Mouse (Mus musculus) heart, postnatal 0 days (tissue): ENCODE measurements around the gene Fstl4. TPM values are rescaled to one million over a fixed set of nuclear protein-coding genes. Genes with fewer than 3 reads are reported as not detected.

Experiments used
- ATAC-seq: fragments of 200-750 bp; cut with Nextera tagmentation; 2 replicates; pipeline ENCODE4 v1.8.0; 2017; ENCODE audit warnings: low read depth, moderate number of reproducible peaks, moderate library complexity; ENCODE audit not compliant: insufficient read depth
- DNase-seq: peaks from one replicate; pipeline ENCODE4 v3.0.0-alpha.2; 2016; ENCODE audit warnings: low spot score
- H3K27ac ChIP-seq: fragments of 300-500 bp; sonication (generic); 2 replicates; pipeline ENCODE4 v1.5.1; 2014; ENCODE audit warnings: low read depth, mild to moderate bottlenecking
- H3K27me3 ChIP-seq: fragments of 300-500 bp; sonication (generic); 2 replicates; pipeline ENCODE4 v1.6.1; 2014; ENCODE audit warnings: low read length, mixed read lengths; ENCODE audit not compliant: control insufficient read depth, insufficient read depth
- H3K36me3 ChIP-seq: fragments of 300-500 bp; sonication (generic); replicated peaks from 2 replicates; pipeline ENCODE4 v1.6.1; 2014; ENCODE audit warnings: low read length, mixed read lengths; ENCODE audit not compliant: control insufficient read depth, insufficient read depth
- H3K4me1 ChIP-seq: fragments of 300-500 bp; sonication (generic); 2 replicates; pipeline ENCODE4 v1.6.1; 2014; ENCODE audit warnings: antibody characterized with exemption; ENCODE audit not compliant: control insufficient read depth, insufficient read depth
- H3K4me2 ChIP-seq: fragments of 300-500 bp; sonication (generic); 2 replicates; pipeline ENCODE4 v1.6.1; 2014; ENCODE audit warnings: low read depth, mild to moderate bottlenecking, low read length, moderate library complexity
- H3K4me3 ChIP-seq: fragments of 300-500 bp; sonication (generic); 2 replicates; pipeline ENCODE4 v1.5.1; 2014; ENCODE audit warnings: low read depth, low read length
- H3K9ac ChIP-seq: fragments of 300-500 bp; sonication (generic); replicated peaks from 2 replicates; pipeline ENCODE4 v1.6.1; 2014; ENCODE audit warnings: low read depth, low read length, mixed read lengths
- H3K9me3 ChIP-seq: fragments of 300-500 bp; sonication (generic); replicated peaks from 2 replicates; pipeline ENCODE4 v1.6.1; 2016; ENCODE audit warnings: low read length; ENCODE audit not compliant: control insufficient read depth
- CTCF ChIP-seq: IDR thresholded peaks from 2 replicates; pipeline ENCODE4 v1.5.1; 2016; ENCODE audit warnings: antibody characterized with exemption, control low read depth, low read depth
- EP300 ChIP-seq: IDR thresholded peaks from 2 replicates; pipeline ENCODE4 v1.6.1; 2016; ENCODE audit warnings: antibody characterized with exemption, low read depth
- WGBS: fragments of 180-500 bp; shearing (Covaris S2); extraction: QIAGEN DNeasy Blood & Tissue Kit; methylation state at CpG from one replicate; pipeline ENCODE4 v1.1.7; 2014; 5-methylcytosine and 5-hydroxymethylcytosine counted together
- polyA plus RNA-seq: library from polyadenylated mRNA; unstranded; fragments of >200 nt; fragmentation: Nextera tagmentation; extraction: Ambion mirVana; gene quantifications from 2 replicates; pipeline ENCODE4 v1.2.1, GENCODE M21; 2015
- total RNA-seq: library from RNA; depleted of rRNA; stranded (reverse); fragments of >200 nt; gene quantifications from 2 replicates; pipeline ENCODE4 v1.2.3, GENCODE M21; 2014; ENCODE audit warnings: low replicate concordance

The Fstl4 gene
- total and polyA plus RNA-seq, 2 experiments from 2014 or later, result 6.3 to 9.4 TPM

- H3K9me3 ChIP-seq, result no peaks in the 10 kb centered on the region
- H3K36me3 ChIP-seq, result no peaks in the 10 kb centered on the region
- H3K27me3 ChIP-seq, result no peaks in the 10 kb centered on the region
- DNase-seq (no peak), ATAC-seq (no peak)
- H3K4me2 ChIP-seq, result no peak overlapping the region
- no peak overlapping the region for H3K9ac ChIP-seq
- H3K27ac ChIP-seq, result no peak overlapping the region
- no peak overlapping the region for H3K4me3 ChIP-seq
- 38% methylated on average over 6 of the region's 6 CpGs for WGBS
- no peaks in the 10 kb centered on the region for H3K4me1 ChIP-seq
- TF ChIP-seq EP300, result no peak
- TF ChIP-seq CTCF, result no peak
These were observed 362.2 kb downstream of the Fstl4 start for GRCm38 (mm10) chr11:53126660-53127059.

DNA sequence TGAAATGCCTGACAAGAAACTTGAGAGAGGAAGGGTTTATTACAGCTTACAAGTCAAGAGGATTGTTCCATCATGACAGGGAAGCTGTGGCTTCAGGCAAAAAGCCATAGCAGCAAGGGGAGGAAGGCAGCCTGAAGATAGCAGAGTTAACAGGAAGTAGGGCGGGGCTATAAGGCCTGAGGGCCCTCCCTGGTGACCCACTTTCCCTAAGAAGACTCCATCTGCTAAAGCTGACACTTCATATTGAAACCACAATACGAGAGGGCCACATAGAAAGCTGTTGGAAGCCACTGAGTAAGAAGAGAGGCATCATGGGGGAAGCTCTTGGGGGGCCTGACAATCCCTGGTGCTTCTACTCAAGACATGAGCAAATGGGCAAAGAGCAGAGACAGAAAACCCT, 364.2 kb downstream of the Fstl4 start:
- no peaks in the 10 kb centered on the region for H3K36me3 ChIP-seq
- H3K4me3 ChIP-seq, result no peak overlapping the region
- H3K4me1 ChIP-seq, result no peaks in the 10 kb centered on the region
- 61% methylated on average over 2 of the region's 2 CpGs for WGBS
- no peak overlapping the region for H3K4me2 ChIP-seq
- ATAC-seq (no peak), DNase-seq (no peak)
- H3K9me3 ChIP-seq, result no peaks in the 10 kb centered on the region
- TF ChIP-seq CTCF, result no peak
- no peak for TF ChIP-seq EP300
- no peaks in the 10 kb centered on the region for H3K27me3 ChIP-seq
- peak overlapping the region; percentile 15; the same call in 1 of the 2 replicates for H3K27ac ChIP-seq
- H3K9ac ChIP-seq, result no peak overlapping the region

GRCm38 (mm10) chr11:53132406-53133035, 368.1 kb downstream of the Fstl4 start:
- Histone ChIP-seq H3K4me3 (no peak overlapping the region), H3K9ac (no peak overlapping the region)
- ATAC-seq, result no peak

GRCm38 (mm10) chr11:53136371-53136770, 371.9 kb downstream of the Fstl4 start:
- no peak for TF ChIP-seq EP300
- TF ChIP-seq CTCF, result no peak
- Histone ChIP-seq H3K36me3 (no peaks in the 10 kb centered on the region), H3K4me3 (no peak overlapping the region), H3K27me3 (no peaks in the 10 kb centered on the region), H3K27ac (no peak overlapping the region), H3K4me2 (no peak overlapping the region), H3K9me3 (no peaks in the 10 kb centered on the region), H3K9ac (no peak overlapping the region), H3K4me1 (no peaks in the 10 kb centered on the region)
- no peak for DNase-seq
- ATAC-seq, result no peak
- WGBS, result 84% methylated on average over 11 of the region's 11 CpGs

More at GRCm38 (mm10) chr11:53132406-53133035, 368.1 kb downstream of the Fstl4 start:
- TF ChIP-seq EP300, result no peak
- TF ChIP-seq CTCF, result no peak
- H3K4me1 ChIP-seq, result no peaks in the 10 kb centered on the region
- H3K4me2 ChIP-seq, result peak overlapping the region; percentile 35
- no peak for DNase-seq
- no peaks in the 10 kb centered on the region for H3K36me3 ChIP-seq
- WGBS, result 35% methylated on average over 23 of the region's 23 CpGs
- H3K27me3 ChIP-seq, result no peaks in the 10 kb centered on the region
- no peaks in the 10 kb centered on the region for H3K9me3 ChIP-seq
- no peak overlapping the region for H3K27ac ChIP-seq

DNA sequence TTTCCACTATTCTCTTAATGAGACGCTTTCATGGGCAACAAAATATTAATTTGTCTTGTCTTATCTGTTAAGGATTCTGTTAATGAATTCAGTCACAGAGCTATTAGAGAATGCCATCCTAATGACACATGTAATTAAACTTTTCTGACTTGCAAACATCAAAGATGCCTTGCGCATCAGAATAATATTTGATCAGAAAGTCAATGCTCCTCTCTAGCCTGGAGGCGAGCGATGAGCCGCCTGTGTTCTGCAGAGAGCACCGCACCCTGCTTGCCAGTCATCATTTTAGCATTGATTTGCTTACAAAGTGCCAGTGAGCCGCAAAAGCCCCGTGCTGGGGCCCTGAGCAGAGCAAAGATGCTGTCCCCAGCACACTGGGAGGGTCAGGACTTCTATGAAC, 372.9 kb downstream of the Fstl4 start:
- no peak overlapping the region for H3K9ac ChIP-seq
- no peak for DNase-seq
- no peaks in the 10 kb centered on the region for H3K27me3 ChIP-seq
- no peaks in the 10 kb centered on the region for H3K36me3 ChIP-seq
- H3K4me1 ChIP-seq, result no peaks in the 10 kb centered on the region
- no peaks in the 10 kb centered on the region for H3K9me3 ChIP-seq
- TF ChIP-seq CTCF (no peak), EP300 (no peak)
- no peak overlapping the region for H3K4me3 ChIP-seq
- no peak overlapping the region for H3K27ac ChIP-seq
- no peak overlapping the region for H3K4me2 ChIP-seq
- no peak for ATAC-seq
- WGBS, result 79% methylated on average over 8 of the region's 8 CpGs

GRCm38 (mm10) chr11:53138212-53138611, 373.8 kb downstream of the Fstl4 start:
- ATAC-seq (no peak), DNase-seq (no peak)
- WGBS, result 66% methylated on average over 6 of the region's 6 CpGs
- Histone ChIP-seq H3K36me3 (no peaks in the 10 kb centered on the region), H3K9me3 (no peaks in the 10 kb centered on the region), H3K27me3 (no peaks in the 10 kb centered on the region), H3K4me3 (no peak overlapping the region), H3K4me1 (no peaks in the 10 kb centered on the region), H3K4me2 (no peak overlapping the region), H3K9ac (no peak overlapping the region), H3K27ac (no peak overlapping the region)
- TF ChIP-seq CTCF, result no peak
- no peak for TF ChIP-seq EP300
